Mouse (Mus musculus) forebrain, embryonic 12.5 days (tissue): ENCODE measurements around the gene Adam12. TPM values are rescaled to one million over a fixed set of nuclear protein-coding genes. Genes with fewer than 3 reads are reported as not detected.

Experiments
- ATAC-seq: fragments of 200-750 bp; cut with Nextera tagmentation; 2 replicates; pipeline ENCODE4 v1.8.0; 2017; ENCODE audit warnings: moderate TSS enrichment; ENCODE audit not compliant: low FRiP score
- H3K27ac ChIP-seq: fragments of 300-500 bp; sonication (generic); 2 replicates; pipeline ENCODE4 v1.5.1; 2016; ENCODE audit warnings: mild to moderate bottlenecking
- H3K27me3 ChIP-seq: fragments of 300-500 bp; sonication (generic); 2 replicates; pipeline ENCODE4 v1.6.1; 2016; ENCODE audit warnings: mild to moderate bottlenecking
- H3K36me3 ChIP-seq: fragments of 300-500 bp; sonication (generic); replicated peaks from 2 replicates; pipeline ENCODE4 v1.6.1; 2016; ENCODE audit warnings: mild to moderate bottlenecking
- H3K4me1 ChIP-seq: fragments of 300-500 bp; sonication (generic); 2 replicates; pipeline ENCODE4 v1.6.1; 2016
- H3K4me2 ChIP-seq: fragments of 300-500 bp; sonication (generic); 2 replicates; pipeline ENCODE4 v1.6.1; 2016; ENCODE audit warnings: mild to moderate bottlenecking, moderate library complexity
- H3K4me3 ChIP-seq: fragments of 300-500 bp; sonication (generic); replicated peaks from 2 replicates; pipeline ENCODE4 v1.5.1; 2016; ENCODE audit warnings: mild to moderate bottlenecking
- H3K9ac ChIP-seq: fragments of 300-500 bp; sonication (generic); 2 replicates; pipeline ENCODE4 v1.6.1; 2016; ENCODE audit warnings: mild to moderate bottlenecking
- H3K9me3 ChIP-seq: fragments of 300-500 bp; sonication (generic); 2 replicates; pipeline ENCODE4 v1.6.1; 2016
- WGBS: fragments of 180-500 bp; shearing (Covaris S2); methylation state at CpG from one replicate; pipeline ENCODE4 v1.1.7; 2016; 5-methylcytosine and 5-hydroxymethylcytosine counted together
- polyA plus RNA-seq: library from polyadenylated mRNA; unstranded; fragments of >200 nt; fragmentation: Nextera tagmentation; extraction: Ambion mirVana; gene quantifications from 2 replicates; pipeline ENCODE4 v1.2.1, GENCODE M21; 2016

Gene Adam12
- polyA plus RNA-seq, 1 experiment from 2014 or later: 2.1 TPM

DNA sequence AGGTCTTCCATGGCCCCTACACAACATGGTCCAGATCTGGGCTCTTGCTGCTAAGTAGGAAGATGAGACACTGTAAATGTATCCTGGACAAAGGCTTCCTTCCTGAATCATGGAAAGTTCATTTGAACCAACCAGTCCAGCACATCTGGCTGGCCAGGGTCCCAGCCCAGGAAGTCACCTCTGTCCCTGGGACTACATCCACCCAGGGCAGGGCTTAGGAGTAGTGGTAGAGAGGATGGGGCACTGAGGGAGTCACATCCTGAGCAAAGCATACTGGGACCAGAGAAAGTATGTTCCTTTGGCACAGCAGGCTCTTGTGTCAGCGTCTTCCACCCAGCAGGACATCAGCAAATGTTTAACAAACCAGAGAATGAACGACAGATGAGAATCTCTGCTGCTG is 306.2 kb downstream of the Adam12 start:
- H3K36me3 ChIP-seq: no peaks in the 10 kb centered on the region
- H3K9ac ChIP-seq: no peak overlapping the region
- no peaks in the 10 kb centered on the region for H3K27me3 ChIP-seq
- H3K4me3 ChIP-seq: no peak overlapping the region
- 69% methylated on average over 2 of the region's 2 CpGs for WGBS
- no peak overlapping the region for H3K4me2 ChIP-seq
- no peak overlapping the region for H3K27ac ChIP-seq
- ATAC-seq: no peak
- H3K4me1 ChIP-seq: 0 out of 2 replicates have a peak, but pooled peaks cover 6% of the 10 kb centered on the region
- H3K9me3 ChIP-seq: no peaks in the 10 kb centered on the region

DNA sequence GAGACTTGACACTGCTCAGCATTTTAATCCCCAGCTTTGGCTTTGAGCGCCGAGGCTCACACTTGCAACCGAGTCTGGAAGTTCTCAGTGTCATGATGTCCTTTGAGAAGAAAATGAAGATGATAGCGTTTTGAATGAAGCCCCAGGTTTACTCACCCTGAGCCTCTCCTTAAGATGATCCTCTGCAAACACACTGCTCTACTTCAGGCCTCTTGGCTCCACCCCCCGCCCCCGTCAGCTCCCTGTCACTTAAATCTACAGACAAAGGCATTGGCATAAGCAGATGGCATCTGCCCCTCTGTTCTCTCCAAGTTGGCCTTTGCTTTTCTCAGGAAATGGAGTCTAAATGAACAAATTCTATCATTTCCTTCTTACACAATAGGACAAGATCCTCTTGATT is 308.0 kb downstream of the Adam12 start:
- no peak overlapping the region for H3K4me3 ChIP-seq
- no peaks in the 10 kb centered on the region for H3K9me3 ChIP-seq
- ATAC-seq: no peak
- WGBS: 75% methylated on average over 6 of the region's 6 CpGs
- H3K4me2 ChIP-seq: no peak overlapping the region
- no peaks in the 10 kb centered on the region for H3K36me3 ChIP-seq
- no peak overlapping the region for H3K27ac ChIP-seq
- no peaks in the 10 kb centered on the region for H3K27me3 ChIP-seq
- H3K4me1 ChIP-seq: 0 out of 2 replicates have a peak, but pooled peaks cover 6% of the 10 kb centered on the region
- no peak overlapping the region for H3K9ac ChIP-seq

DNA sequence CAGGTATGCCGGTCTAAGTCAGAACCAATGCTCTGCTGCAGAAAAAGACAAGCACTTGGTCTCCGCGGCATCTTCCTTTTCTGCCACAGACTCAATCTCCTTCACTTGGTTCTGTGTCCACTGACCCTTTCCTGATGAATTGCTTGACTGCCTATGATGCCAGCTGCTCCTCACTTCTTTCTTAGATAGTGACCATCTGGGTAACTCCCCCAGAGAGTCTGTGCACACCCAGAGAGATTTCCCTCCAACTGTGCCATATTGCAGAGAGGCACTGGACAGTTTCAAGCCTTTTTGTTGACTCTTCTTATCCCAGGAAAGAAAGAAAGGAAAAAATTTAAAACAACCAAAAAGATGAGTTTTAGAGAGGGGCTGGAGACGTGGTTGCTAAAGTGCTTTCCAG is 310.7 kb downstream of the Adam12 start:
- ATAC-seq: no peak
- H3K27me3 ChIP-seq: no peaks in the 10 kb centered on the region
- WGBS: 87% methylated on average over 4 of the region's 4 CpGs
- no peaks in the 10 kb centered on the region for H3K9me3 ChIP-seq
- H3K27ac ChIP-seq: no peak overlapping the region
- 0 out of 2 replicates have a peak, but pooled peaks cover 4% of the 10 kb centered on the region for H3K4me1 ChIP-seq
- no peak overlapping the region for H3K9ac ChIP-seq
- H3K4me2 ChIP-seq: no peak overlapping the region
- no peaks in the 10 kb centered on the region for H3K36me3 ChIP-seq
- H3K4me3 ChIP-seq: no peak overlapping the region

DNA sequence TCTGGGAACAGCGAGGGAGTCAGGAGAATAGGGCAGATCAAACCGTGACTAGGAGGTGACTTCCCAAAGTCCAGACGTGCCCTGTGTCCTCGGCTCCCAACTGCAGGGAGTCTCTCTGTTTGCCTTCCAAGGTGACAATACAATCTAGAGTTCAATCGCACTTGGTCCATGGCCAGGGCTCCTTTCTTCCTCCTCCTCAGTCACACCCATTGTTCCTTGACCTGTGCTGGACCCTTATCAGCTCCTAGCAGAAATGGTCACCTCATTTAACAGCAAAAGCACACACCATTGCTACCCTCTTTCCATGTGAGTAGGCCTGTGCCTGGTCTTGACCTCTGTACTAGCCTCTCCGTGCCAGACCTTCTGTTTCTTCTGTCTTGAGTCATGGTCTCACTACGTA is 311.2 kb downstream of the Adam12 start:
- Histone ChIP-seq H3K27me3 (no peaks in the 10 kb centered on the region), H3K9ac (no peak overlapping the region), H3K4me2 (no peak overlapping the region), H3K4me3 (no peak overlapping the region), H3K27ac (no peak overlapping the region), H3K4me1 (0 out of 2 replicates have a peak, but pooled peaks cover 4% of the 10 kb centered on the region), H3K36me3 (no peaks in the 10 kb centered on the region), H3K9me3 (no peaks in the 10 kb centered on the region)
- 84% methylated on average over 7 of the region's 7 CpGs for WGBS
- no peak for ATAC-seq

DNA sequence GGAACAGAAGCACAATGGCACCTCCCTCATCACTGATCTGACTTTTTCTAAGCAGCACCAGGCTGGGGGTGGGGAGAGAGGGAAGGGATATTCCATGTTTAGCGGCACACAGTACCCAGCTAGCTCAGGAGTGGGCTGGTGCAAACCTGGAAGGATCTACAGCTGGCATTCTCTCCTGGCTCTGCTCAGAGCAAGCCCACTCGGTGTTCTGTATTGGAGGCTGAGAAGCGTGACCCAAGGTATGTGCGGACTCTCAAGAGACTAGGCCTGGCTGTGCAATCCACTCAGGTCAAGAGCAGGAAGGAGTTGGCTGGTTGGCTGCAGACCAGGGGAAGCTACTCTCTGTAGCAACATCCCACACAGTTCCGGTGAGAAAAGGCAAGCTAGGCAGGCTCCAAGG is 312.0 kb downstream of the Adam12 start:
- H3K4me3 ChIP-seq: no peak overlapping the region

DNA sequence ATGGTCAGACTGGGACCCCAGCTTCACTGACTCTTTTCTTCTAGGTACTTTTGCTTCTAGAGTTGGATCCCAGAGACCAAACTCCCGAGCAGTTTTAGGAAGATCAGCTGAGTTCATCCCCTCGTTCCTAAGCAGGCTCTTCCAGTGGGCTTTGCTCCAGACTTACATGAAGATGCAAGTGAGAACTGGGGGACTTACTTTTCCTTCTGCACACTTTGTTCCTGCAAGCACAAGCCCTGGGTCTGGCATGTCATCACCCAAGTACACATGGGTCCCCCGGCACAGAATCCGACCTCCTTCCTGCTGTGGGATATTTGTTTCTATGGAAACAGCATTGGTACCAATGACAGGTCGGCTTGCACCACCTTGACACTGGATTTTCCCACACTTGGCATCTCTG is 312.6 kb downstream of the Adam12 start:
- Histone ChIP-seq H3K4me2 (no peak overlapping the region), H3K9ac (no peak overlapping the region), H3K4me3 (no peak overlapping the region), H3K27ac (no peak overlapping the region), H3K4me1 (0 out of 2 replicates have a peak, but pooled peaks cover 4% of the 10 kb centered on the region), H3K27me3 (no peaks in the 10 kb centered on the region), H3K36me3 (no peaks in the 10 kb centered on the region), H3K9me3 (no peaks in the 10 kb centered on the region)
- ATAC-seq: no peak
- 62% methylated on average over 5 of the region's 5 CpGs for WGBS

More for the DNA sequence above, 312.0 kb downstream of the Adam12 start:
- no peak overlapping the region for H3K27ac ChIP-seq
- H3K4me2 ChIP-seq: no peak overlapping the region
- H3K27me3 ChIP-seq: no peaks in the 10 kb centered on the region
- H3K36me3 ChIP-seq: no peaks in the 10 kb centered on the region
- no peak overlapping the region for H3K9ac ChIP-seq
- no peak for ATAC-seq
- H3K4me1 ChIP-seq: 0 out of 2 replicates have a peak, but pooled peaks cover 4% of the 10 kb centered on the region
- 93% methylated on average over 5 of the region's 5 CpGs for WGBS
- H3K9me3 ChIP-seq: no peaks in the 10 kb centered on the region

DNA sequence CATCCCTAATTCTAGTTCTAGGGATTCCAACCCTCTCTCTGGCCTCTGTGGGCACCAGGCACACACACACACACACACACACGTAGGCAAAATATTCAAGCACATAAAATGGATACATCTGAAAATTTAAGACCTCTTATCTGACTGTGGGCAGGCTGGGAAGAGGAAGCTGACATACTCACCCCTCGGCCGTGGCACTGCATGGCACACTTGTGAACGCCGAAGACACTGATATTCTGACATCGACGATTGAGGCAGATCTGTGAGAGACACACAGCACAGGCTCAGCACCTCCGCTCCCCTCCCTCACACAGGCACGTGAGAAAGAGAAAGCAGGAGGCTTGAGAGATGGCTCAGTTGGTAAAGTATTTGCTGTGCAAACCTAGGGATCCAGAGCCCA is 315.7 kb downstream of the Adam12 start:
- Histone ChIP-seq H3K27ac (no peak overlapping the region), H3K27me3 (no peaks in the 10 kb centered on the region), H3K4me2 (no peak overlapping the region), H3K4me3 (no peak overlapping the region), H3K9me3 (no peaks in the 10 kb centered on the region), H3K4me1 (0 out of 2 replicates have a peak, but pooled peaks cover 4% of the 10 kb centered on the region), H3K9ac (no peak overlapping the region), H3K36me3 (no peaks in the 10 kb centered on the region)
- 93% methylated on average over 9 of the region's 9 CpGs for WGBS
- no peak for ATAC-seq

DNA sequence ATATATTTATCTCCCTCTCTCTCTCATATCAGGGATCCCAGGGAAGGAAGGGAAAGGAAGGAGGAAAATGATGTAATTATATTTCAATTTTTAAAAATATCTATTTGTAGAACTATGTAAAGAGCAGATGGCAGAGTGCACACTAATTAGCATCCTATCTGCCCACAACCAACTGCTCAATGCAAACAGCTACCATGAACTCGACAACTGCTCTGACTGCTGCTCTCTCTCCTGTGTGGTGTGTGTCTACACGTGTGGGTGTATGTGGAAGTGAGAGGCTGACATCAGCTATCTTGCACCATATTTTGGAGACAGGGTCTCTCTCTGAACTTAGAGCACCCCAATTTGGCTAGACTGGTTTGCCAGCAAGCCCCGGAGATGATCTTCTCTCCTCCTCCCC is 320.1 kb downstream of the Adam12 start:
- Histone ChIP-seq H3K9ac (no peak overlapping the region), H3K27ac (no peak overlapping the region), H3K4me2 (no peak overlapping the region), H3K4me3 (no peak overlapping the region), H3K9me3 (no peaks in the 10 kb centered on the region), H3K36me3 (no peaks in the 10 kb centered on the region), H3K4me1 (no peaks in the 10 kb centered on the region), H3K27me3 (no peaks in the 10 kb centered on the region)
- ATAC-seq: no peak
- 84% methylated on average over 3 of the region's 3 CpGs for WGBS

DNA sequence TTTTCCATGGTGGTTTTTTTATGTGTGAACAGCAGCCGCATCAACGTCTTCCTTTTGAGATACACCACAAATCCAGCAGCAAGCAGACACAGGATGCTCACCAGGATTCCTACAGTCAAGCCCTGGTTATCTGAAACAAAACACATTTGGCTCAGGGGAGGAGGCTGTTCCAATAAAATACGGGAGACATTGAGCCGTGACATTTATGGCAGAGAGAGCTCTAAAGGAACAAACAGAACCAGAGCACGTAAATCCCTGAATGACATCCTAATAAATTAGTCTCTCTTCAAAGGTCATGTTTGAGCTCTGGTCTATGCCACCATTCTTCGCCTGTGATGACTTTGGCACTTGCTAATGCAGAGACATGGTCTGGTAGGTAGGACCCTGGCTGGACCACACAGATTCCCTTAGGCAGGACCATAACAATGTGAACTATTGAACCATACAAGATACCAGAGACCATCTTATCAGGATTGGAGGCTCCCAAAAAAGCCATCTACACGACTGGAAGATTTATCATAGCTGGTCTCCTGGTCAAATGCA is 322.0 kb downstream of the Adam12 start:
- no peak for ATAC-seq

DNA sequence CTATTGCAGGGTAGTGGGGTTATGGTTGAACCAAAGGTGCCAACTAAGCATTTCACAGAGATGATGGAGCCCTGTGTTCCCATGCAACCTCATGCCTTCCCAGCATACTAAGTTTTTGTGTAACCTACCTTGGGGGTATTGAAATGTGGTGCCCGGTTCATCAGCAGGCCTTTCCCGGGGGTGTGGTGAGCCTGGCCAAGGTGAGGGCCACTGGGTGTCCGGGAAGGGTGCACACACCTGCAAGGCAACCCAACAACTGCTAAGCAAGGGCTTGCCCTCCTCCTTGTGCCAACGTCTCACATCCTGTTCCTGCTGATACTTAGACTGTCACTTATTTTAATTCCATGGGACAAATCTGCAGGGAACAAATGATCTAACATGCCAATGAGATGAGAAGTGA is 323.0 kb downstream of the Adam12 start:
- WGBS: 84% methylated on average over 4 of the region's 4 CpGs
- no peak for ATAC-seq
- peaks cover 5% of the 10 kb centered on the region; the same call in 1 of the 2 replicates for H3K9me3 ChIP-seq
- no peak overlapping the region for H3K4me3 ChIP-seq
- no peak overlapping the region for H3K27ac ChIP-seq
- H3K4me1 ChIP-seq: no peaks in the 10 kb centered on the region
- H3K27me3 ChIP-seq: no peaks in the 10 kb centered on the region
- no peaks in the 10 kb centered on the region for H3K36me3 ChIP-seq
- H3K4me2 ChIP-seq: no peak overlapping the region
- no peak overlapping the region for H3K9ac ChIP-seq

More for the DNA sequence above, 322.0 kb downstream of the Adam12 start:
- H3K4me2 ChIP-seq: no peak overlapping the region
- H3K36me3 ChIP-seq: no peaks in the 10 kb centered on the region
- H3K9ac ChIP-seq: no peak overlapping the region
- no peak overlapping the region for H3K27ac ChIP-seq
- peaks cover 5% of the 10 kb centered on the region; the same call in 1 of the 2 replicates for H3K9me3 ChIP-seq
- no peaks in the 10 kb centered on the region for H3K27me3 ChIP-seq
- WGBS: 89% methylated on average over 7 of the region's 7 CpGs
- no peak overlapping the region for H3K4me3 ChIP-seq
- H3K4me1 ChIP-seq: no peaks in the 10 kb centered on the region

DNA sequence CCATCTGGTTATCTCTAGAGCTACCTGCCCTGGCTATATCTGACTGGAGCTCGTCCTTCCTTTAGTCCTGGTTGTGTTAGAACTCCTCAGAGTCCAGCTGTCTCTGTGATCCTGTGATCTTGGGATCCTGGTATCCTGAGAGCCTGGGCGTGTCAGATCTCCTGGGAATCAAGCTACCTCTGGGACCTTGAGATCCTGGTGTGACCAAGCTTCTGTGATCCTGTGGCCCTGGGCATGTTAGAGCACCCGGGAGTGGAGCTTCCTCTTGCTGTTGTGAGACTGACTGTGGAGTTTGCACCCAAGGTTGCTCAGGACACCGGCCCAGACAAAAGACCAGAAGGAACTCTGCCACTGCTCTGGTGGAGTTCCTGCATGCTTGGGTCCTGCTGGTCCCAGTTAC is 332.6 kb downstream of the Adam12 start:
- 85% methylated on average over 4 of the region's 4 CpGs for WGBS
- no peaks in the 10 kb centered on the region for H3K9me3 ChIP-seq
- no peak overlapping the region for H3K9ac ChIP-seq
- no peak overlapping the region for H3K4me3 ChIP-seq
- ATAC-seq: no peak
- H3K36me3 ChIP-seq: no peaks in the 10 kb centered on the region
- no peaks in the 10 kb centered on the region for H3K4me1 ChIP-seq
- H3K4me2 ChIP-seq: no peak overlapping the region
- no peaks in the 10 kb centered on the region for H3K27me3 ChIP-seq
- H3K27ac ChIP-seq: no peak overlapping the region

DNA sequence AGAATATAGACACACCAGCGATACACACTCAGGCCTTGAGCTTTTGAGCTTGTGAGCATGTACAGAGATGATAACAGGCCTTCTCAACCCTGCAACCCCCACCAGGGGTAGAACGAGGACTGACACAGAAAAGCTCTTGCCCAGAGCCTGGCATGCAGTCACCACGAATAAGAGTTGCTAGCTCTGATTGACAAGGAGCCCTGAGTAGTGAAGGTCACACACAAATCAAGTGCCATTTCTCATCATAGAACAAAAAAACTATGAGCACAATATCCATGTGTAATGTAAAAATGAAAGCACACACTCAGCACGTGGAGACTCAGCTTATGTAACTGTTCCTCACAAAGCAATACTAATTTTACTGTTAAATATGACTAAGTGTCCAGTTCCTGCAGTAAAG is 340.1 kb downstream of the Adam12 start:
- Histone ChIP-seq H3K9ac (no peak overlapping the region), H3K4me2 (no peak overlapping the region), H3K9me3 (no peaks in the 10 kb centered on the region), H3K4me1 (no peaks in the 10 kb centered on the region), H3K4me3 (no peak overlapping the region), H3K36me3 (no peaks in the 10 kb centered on the region), H3K27me3 (no peaks in the 10 kb centered on the region), H3K27ac (no peak overlapping the region)
- ATAC-seq: no peak
- WGBS: 83% methylated on average over 4 of the region's 4 CpGs

DNA sequence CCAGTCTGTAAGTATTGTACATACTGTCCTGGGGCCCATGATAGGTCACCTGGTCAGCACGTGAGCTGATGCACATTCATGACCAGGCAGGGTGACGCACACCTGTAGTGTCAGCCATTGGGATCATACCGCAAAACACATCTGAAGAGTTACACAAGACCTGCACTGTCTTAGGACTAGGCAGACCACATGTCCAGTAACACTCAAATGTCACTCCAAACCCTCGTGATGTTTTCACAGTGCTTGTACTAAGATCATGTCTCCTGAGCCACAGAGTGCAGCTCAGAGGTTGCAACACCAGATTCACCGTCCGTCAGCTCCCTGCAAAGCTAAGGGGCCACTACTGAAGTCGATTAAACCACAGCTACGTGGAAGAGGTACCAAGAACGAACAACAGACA is 340.6 kb downstream of the Adam12 start:
- WGBS: 91% methylated on average over 9 of the region's 9 CpGs
- Histone ChIP-seq H3K9me3 (no peaks in the 10 kb centered on the region), H3K4me2 (no peak overlapping the region), H3K4me1 (no peaks in the 10 kb centered on the region), H3K27ac (no peak overlapping the region), H3K4me3 (no peak overlapping the region), H3K9ac (no peak overlapping the region), H3K36me3 (no peaks in the 10 kb centered on the region), H3K27me3 (no peaks in the 10 kb centered on the region)
- no peak for ATAC-seq
